Mouse (Mus musculus): Measurements from ENCODE around the gene Grm8.

DNA sequence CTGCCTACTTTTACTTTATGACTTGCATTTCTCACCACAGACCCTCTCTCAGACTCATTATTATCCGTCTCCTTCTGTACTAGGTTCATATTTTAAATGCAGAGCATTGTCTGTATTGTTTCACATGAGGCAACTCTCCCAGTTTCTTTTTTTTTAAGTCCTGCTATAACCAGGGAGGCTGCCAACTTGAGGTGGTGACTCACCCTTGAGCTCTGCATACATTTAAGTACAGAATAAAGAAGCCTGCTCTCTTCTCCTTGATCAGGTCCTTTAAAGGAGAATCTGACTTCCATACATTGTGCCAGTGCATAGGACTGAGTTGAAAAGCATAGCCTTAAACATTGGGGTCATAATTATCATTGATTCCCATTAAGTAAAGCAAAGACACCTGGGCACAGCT is 488.5 kb downstream of the Grm8 start:
- TF ChIP-seq POLR2A (IDR thresholded peaks at IDR 0.05; ENCODE audit: low read depth, low read length) = no peak
- no peak for TF ChIP-seq CTCF (IDR thresholded peaks at IDR 0.05; ENCODE audit: extremely low read depth, insufficient read depth, insufficient read length, insufficient replicate concordance)

All from spleen, adult 2 months (tissue).